Mouse (Mus musculus) midbrain, embryonic 12.5 days (tissue): ENCODE measurements around the gene Ankrd37. TPM values are rescaled to one million over a fixed set of nuclear protein-coding genes. Genes with fewer than 3 reads are reported as not detected.

ENCODE experiments used
- ATAC-seq: fragments of 200-750 bp; cut with Nextera tagmentation; 2 replicates; pipeline ENCODE4 v1.8.0; 2017; ENCODE audit warnings: low read depth, moderate TSS enrichment, moderate library complexity; ENCODE audit not compliant: low FRiP score
- H3K27ac ChIP-seq: fragments of 300-500 bp; sonication (generic); replicated peaks from 2 replicates; pipeline ENCODE4 v1.5.1; 2016; ENCODE audit warnings: mild to moderate bottlenecking
- H3K27me3 ChIP-seq: fragments of 300-500 bp; sonication (generic); 2 replicates; pipeline ENCODE4 v1.6.1; 2016; ENCODE audit warnings: mild to moderate bottlenecking
- H3K36me3 ChIP-seq: fragments of 300-500 bp; sonication (generic); 2 replicates; pipeline ENCODE4 v1.6.1; 2016
- H3K4me1 ChIP-seq: fragments of 300-500 bp; sonication (generic); 2 replicates; pipeline ENCODE4 v1.6.1; 2016
- H3K4me2 ChIP-seq: fragments of 300-500 bp; sonication (generic); replicated peaks from 2 replicates; pipeline ENCODE4 v1.6.1; 2016; ENCODE audit warnings: mild to moderate bottlenecking, moderate library complexity
- H3K4me3 ChIP-seq: fragments of 300-500 bp; sonication (generic); 2 replicates; pipeline ENCODE4 v1.5.1; 2016; ENCODE audit warnings: mild to moderate bottlenecking
- H3K9ac ChIP-seq: fragments of 300-500 bp; sonication (generic); replicated peaks from 2 replicates; pipeline ENCODE4 v1.6.1; 2016; ENCODE audit warnings: mild to moderate bottlenecking, moderate library complexity
- H3K9me3 ChIP-seq: fragments of 300-500 bp; sonication (generic); 2 replicates; pipeline ENCODE4 v1.6.1; 2016; ENCODE audit warnings: mild to moderate bottlenecking
- WGBS: fragments of 180-500 bp; shearing (Covaris S2); methylation state at CpG from one replicate; pipeline ENCODE4 v1.1.7; 2016; 5-methylcytosine and 5-hydroxymethylcytosine counted together
- polyA plus RNA-seq: library from polyadenylated mRNA; unstranded; fragments of >200 nt; fragmentation: Nextera tagmentation; extraction: Ambion mirVana; gene quantifications from 2 replicates; pipeline ENCODE4 v1.2.1, GENCODE M21; 2016

The Ankrd37 gene
- 21.9 and 26.8 TPM in 2 replicates for polyA plus RNA-seq

DNA sequence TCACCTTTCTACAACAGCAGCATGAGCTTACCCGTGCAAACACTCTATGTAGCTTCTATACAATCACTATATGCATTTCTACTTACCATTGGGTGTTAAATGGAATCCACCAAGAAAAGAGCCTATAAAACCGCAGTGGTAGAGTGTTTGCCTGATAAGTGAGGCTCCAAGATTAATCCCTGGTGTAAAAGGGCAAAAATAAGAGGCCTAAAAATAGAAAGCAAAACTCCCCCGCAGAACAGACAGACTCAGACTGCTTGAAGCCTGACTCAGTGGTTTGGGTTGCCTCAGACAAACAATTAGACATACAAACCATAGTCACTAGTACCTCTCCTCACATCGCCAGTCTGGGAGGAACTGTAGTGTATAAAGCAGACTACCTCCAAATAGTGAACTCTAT lies at the start of gene Ankrd37:
Ankrd37 (minus strand) TSS at position 112 of the 400 bp plus-strand sequence.
- Histone ChIP-seq H3K4me3 (no peak within 1 kb of the TSS), H3K4me1 (peaks cover 1% of the 10 kb centered on the region; the same call in 1 of the 2 replicates), H3K27me3 (no peaks in the 10 kb centered on the region), H3K9ac (no peak within 1 kb of the TSS), H3K27ac (no peak within 1 kb of the TSS), H3K4me2 (no peak within 1 kb of the TSS), H3K9me3 (no peaks in the 10 kb centered on the region), H3K36me3 (no peaks in the 10 kb centered on the region)
- 79% methylated on average over 4 of the region's 4 CpGs for WGBS
- no peak for ATAC-seq

GRCm38 (mm10) chr8:46040260-46040659 lies 34.8 kb upstream of the Ankrd37 start:
- Histone ChIP-seq H3K4me3 (no peak overlapping the region), H3K4me2 (no peak overlapping the region), H3K9me3 (no peaks in the 10 kb centered on the region), H3K36me3 (peaks cover 14% of the 10 kb centered on the region; the same call in 1 of the 2 replicates), H3K4me1 (no peaks in the 10 kb centered on the region), H3K27ac (no peak overlapping the region; the same call in 1 of the 2 replicates), H3K9ac (no peak overlapping the region), H3K27me3 (no peaks in the 10 kb centered on the region)
- no peak for ATAC-seq
- 79% methylated on average over 13 of the region's 13 CpGs for WGBS

GRCm38 (mm10) chr8:46039666-46040065 lies 34.2 kb upstream of the Ankrd37 start:
- H3K4me1 ChIP-seq = no peaks in the 10 kb centered on the region
- no peaks in the 10 kb centered on the region for H3K9me3 ChIP-seq
- no peak for ATAC-seq
- no peak overlapping the region; the same call in 1 of the 2 replicates for H3K27ac ChIP-seq
- H3K9ac ChIP-seq = no peak overlapping the region
- H3K27me3 ChIP-seq = no peaks in the 10 kb centered on the region
- no peak overlapping the region for H3K4me3 ChIP-seq
- H3K4me2 ChIP-seq = no peak overlapping the region
- WGBS = 84% methylated on average over 1 of the region's 1 CpGs
- peaks cover 12% of the 10 kb centered on the region; the same call in 1 of the 2 replicates for H3K36me3 ChIP-seq

DNA sequence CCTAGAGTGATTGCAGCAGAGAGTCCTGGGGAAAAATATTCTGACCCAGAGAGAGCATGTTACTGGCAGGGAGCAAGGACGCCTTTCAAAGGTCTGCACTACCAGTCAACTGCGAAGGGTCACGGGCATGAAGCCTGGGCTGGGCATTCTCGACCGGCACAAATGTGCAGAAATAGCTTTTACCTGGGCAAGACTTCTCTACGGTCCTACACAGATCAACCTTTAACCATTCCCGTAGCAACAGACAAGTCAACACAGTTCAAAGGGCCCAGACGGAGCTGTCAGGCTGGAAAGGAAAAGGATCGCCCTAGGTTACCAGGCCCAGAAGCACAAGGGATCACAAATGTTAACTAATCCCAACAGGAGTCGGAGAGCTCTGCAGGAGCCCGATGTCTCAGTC lies 30.7 kb upstream of the Ankrd37 start:
- H3K27me3 ChIP-seq = no peaks in the 10 kb centered on the region
- 62% methylated on average over 11 of the region's 11 CpGs for WGBS

DNA sequence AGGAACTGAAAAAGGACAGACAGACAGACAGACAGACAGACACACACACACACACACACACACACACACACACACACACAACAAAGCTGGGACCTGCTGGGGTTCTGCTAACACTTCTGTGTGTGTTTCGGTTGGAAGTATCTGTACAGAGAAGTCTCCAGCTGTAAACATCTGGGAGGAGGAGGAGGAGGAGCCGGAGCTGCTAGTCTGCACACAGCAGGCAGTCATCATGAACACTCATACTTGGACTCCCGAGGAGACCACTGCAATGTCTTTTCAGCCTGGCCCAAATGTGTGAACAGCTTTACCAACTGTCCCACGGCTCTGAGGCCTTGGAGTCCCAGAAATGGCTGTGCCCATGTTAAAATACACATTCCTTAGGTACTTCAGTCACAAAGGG lies 18.9 kb upstream of the Ankrd37 start:
- Histone ChIP-seq H3K9me3 (no peaks in the 10 kb centered on the region), H3K4me3 (no peak overlapping the region), H3K27ac (no peak overlapping the region), H3K4me1 (no peaks in the 10 kb centered on the region), H3K4me2 (no peak overlapping the region), H3K36me3 (no peaks in the 10 kb centered on the region), H3K9ac (no peak overlapping the region), H3K27me3 (no peaks in the 10 kb centered on the region)
- WGBS = 60% methylated on average over 4 of the region's 4 CpGs
- no peak for ATAC-seq

More for the DNA sequence above, 30.7 kb upstream of the Ankrd37 start:
- no peak overlapping the region for H3K4me3 ChIP-seq
- no peak overlapping the region for H3K9ac ChIP-seq
- H3K36me3 ChIP-seq = 0 out of 2 replicates have a peak, but pooled peaks cover 8% of the 10 kb centered on the region
- H3K9me3 ChIP-seq = no peaks in the 10 kb centered on the region
- H3K27ac ChIP-seq = no peak overlapping the region
- no peak for ATAC-seq
- no peaks in the 10 kb centered on the region for H3K4me1 ChIP-seq
- no peak overlapping the region for H3K4me2 ChIP-seq

- ATAC-seq = no peak
- no peak overlapping the region for H3K27ac ChIP-seq
- H3K4me2 ChIP-seq = no peak overlapping the region
- no peak overlapping the region for H3K4me3 ChIP-seq
- no peaks in the 10 kb centered on the region for H3K9me3 ChIP-seq
- 94% methylated on average over 9 of the region's 9 CpGs for WGBS
- H3K36me3 ChIP-seq = no peaks in the 10 kb centered on the region
- H3K4me1 ChIP-seq = no peaks in the 10 kb centered on the region
- H3K27me3 ChIP-seq = no peaks in the 10 kb centered on the region
- no peak overlapping the region for H3K9ac ChIP-seq
These were observed 17.3 kb upstream of the Ankrd37 start for GRCm38 (mm10) chr8:46022758-46023157.

DNA sequence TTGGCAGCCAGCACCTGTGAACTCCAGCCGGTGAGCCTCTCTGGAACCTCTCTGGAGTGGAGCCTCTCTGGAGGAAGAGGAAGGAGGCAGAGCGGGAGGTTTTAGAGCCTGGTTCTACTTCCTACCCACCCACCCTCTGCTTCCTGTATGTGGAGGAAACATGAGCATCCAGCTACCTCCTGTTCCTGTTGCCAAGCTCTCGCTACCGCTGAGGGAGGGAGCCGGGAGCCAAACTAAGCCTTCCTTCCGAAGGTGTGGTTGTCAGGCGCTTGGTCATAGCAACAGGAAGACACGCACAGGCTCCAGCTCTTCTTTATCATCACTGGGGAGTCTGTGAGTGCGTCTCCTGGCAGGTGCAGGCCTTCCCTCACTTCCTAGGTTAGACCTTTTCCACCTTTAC lies 16.7 kb upstream of the Ankrd37 start:
- Histone ChIP-seq H3K27me3 (no peaks in the 10 kb centered on the region), H3K4me1 (no peaks in the 10 kb centered on the region), H3K4me3 (no peak overlapping the region), H3K9me3 (no peaks in the 10 kb centered on the region), H3K4me2 (no peak overlapping the region), H3K36me3 (no peaks in the 10 kb centered on the region), H3K27ac (no peak overlapping the region), H3K9ac (no peak overlapping the region)
- WGBS = 85% methylated on average over 9 of the region's 9 CpGs
- no peak for ATAC-seq

GRCm38 (mm10) chr8:46010746-46011680 lies 5.5 kb upstream of the Ankrd37 start:
- no peak overlapping the region for H3K27ac ChIP-seq
- H3K36me3 ChIP-seq = no peaks in the 10 kb centered on the region
- no peaks in the 10 kb centered on the region for H3K9me3 ChIP-seq
- no peak overlapping the region for H3K9ac ChIP-seq
- H3K4me2 ChIP-seq = peak overlapping the region; percentile 41
- 0 out of 2 replicates have a peak, but pooled peaks have one; percentile 62 for ATAC-seq
- H3K27me3 ChIP-seq = no peaks in the 10 kb centered on the region
- H3K4me1 ChIP-seq = peaks cover 8% of the 10 kb centered on the region; the same call in 1 of the 2 replicates
- no peak overlapping the region for H3K4me3 ChIP-seq
- WGBS = 12% methylated on average over 17 of the region's 17 CpGs

- Histone ChIP-seq H3K4me3 (no peak overlapping the region), H3K36me3 (no peaks in the 10 kb centered on the region), H3K4me2 (peak overlapping the region; percentile 41), H3K9me3 (no peaks in the 10 kb centered on the region), H3K27ac (no peak overlapping the region), H3K9ac (no peak overlapping the region), H3K4me1 (peaks cover 8% of the 10 kb centered on the region; the same call in 1 of the 2 replicates), H3K27me3 (no peaks in the 10 kb centered on the region)
- WGBS = 49% methylated on average over 2 of the region's 2 CpGs
- ATAC-seq = 0 out of 2 replicates have a peak, but pooled peaks have one; percentile 58
These were observed 4.8 kb upstream of the Ankrd37 start for GRCm38 (mm10) chr8:46010306-46010705.

DNA sequence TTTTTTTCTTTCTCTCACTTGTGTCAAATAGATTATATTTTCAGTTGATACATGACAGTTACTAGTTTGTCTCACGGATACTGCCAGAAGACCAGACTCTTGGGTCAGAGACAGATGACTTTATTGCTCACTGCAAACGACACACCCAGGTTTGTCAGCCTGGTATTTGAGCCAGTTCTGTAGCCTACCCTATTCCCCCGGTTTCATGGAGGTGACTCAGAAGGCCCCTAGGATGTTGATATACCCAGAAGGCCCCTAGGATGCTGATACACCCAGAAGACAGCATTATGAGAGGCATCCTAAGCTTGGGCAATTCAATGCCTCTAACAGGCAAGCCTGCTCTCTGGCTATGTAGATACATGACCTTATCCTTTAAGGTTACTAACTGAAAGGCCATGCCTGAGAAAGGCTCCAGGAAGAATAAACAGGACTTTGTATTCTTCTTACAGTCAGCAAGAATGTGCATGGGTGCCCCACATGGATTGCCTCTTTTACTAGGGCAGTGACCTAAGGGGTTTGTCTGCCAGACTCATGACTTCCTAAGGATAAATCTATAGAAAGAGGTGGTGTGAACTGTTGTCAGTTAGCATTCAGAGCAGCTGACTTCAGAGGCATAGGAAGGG lies 1.7 kb upstream of the Ankrd37 start:
- no peak overlapping the region for H3K9ac ChIP-seq
- H3K4me2 ChIP-seq = no peak overlapping the region
- no peaks in the 10 kb centered on the region for H3K9me3 ChIP-seq
- no peak overlapping the region for H3K27ac ChIP-seq
- ATAC-seq = no peak
- H3K27me3 ChIP-seq = no peaks in the 10 kb centered on the region
- peaks cover 8% of the 10 kb centered on the region; the same call in 1 of the 2 replicates for H3K4me1 ChIP-seq
- H3K4me3 ChIP-seq = no peak overlapping the region
- H3K36me3 ChIP-seq = no peaks in the 10 kb centered on the region
- WGBS = 82% methylated on average over 3 of the region's 3 CpGs

DNA sequence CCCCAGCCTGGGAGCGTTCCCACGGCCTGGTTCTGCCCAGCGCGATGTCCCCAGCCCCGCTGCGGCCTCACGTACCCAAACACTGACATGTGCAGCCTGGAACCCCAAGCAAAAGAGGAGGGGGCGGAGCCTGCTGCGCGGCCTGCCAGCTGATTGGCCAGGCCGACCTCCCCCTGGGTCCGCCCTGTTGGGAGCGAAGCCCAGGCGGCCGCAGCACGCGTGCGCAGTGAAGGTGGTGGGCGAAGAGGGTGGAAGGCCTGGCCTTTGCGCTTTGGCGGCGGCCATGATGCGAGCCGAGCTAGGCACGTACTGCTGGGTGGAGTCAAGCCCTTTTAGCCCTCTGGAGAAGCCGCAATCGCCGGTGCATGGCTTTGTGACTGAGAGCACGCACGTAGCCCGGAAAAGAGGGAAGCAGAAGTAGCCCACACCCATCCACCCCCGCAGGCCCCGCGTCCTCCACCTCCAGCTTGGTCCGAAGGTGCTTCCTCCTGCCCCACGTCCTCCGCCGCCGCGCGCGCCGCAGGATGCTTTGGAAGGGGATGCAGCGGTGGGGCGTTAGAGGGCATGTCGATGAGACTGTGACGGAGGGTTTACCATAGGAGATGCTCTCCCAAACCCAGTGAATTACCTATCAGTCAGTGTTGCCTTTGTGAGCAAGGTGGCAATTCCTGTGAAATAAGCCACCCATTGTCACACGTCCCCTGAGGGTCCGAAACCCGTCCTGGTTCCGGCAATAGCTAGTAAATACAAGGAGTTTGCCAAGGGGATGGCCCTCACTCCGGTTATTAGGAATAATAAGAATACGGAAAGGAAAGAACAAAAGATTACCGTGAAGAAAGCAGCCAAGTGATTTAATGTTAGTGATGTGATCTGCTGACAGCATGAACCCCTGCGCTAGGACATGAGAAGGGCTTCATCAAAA lies 5.5 kb downstream of the Ankrd37 start:
- Histone ChIP-seq H3K27me3 (no peaks in the 10 kb centered on the region), H3K27ac (peak overlapping the region; percentile 99), H3K36me3 (peaks cover 18% of the 10 kb centered on the region), H3K4me2 (peak overlapping the region; percentile 79), H3K4me1 (peaks cover 9% of the 10 kb centered on the region; the same call in 1 of the 2 replicates), H3K4me3 (peak overlapping the region; percentile 57), H3K9me3 (no peaks in the 10 kb centered on the region), H3K9ac (peak overlapping the region; percentile 84)
- peak; percentile 99 for ATAC-seq
- WGBS = 6% methylated on average over 48 of the region's 55 CpGs
